Mouse (Mus musculus) erythroblast, adult 5-6 weeks (primary cell): ENCODE data around the gene Fchsd2. TPM values are rescaled to one million over a fixed set of nuclear protein-coding genes. Genes with fewer than 3 reads are reported as not detected.

Source experiments
- ATAC-seq: replicated peaks from 2 replicates; pipeline ENCODE4 v1.8.0; 2016; ENCODE audit warnings: moderate number of reproducible peaks, mild to moderate bottlenecking, moderate TSS enrichment, inconsistent platforms; ENCODE audit not compliant: poor library complexity, low FRiP score, severe bottlenecking
- total RNA-seq, 2 experiments: library from RNA; stranded (forward) in 1 of 2; stranded (reverse) in 1 of 2; fragments of 150-400 nt in 1 of 2; fragments of 200-764, 138-1000 nt in 1 of 2; gene quantifications; 2 replicates each; pipeline versions ENCODE4 v1.2.3 to v1.2.4; 2015 to 2017; ENCODE audit warnings: low replicate concordance in 2 of 2

Fchsd2 gene
- total RNA-seq, 2 experiments from 2014 or later: 6.7 to 12.8 TPM

DNA sequence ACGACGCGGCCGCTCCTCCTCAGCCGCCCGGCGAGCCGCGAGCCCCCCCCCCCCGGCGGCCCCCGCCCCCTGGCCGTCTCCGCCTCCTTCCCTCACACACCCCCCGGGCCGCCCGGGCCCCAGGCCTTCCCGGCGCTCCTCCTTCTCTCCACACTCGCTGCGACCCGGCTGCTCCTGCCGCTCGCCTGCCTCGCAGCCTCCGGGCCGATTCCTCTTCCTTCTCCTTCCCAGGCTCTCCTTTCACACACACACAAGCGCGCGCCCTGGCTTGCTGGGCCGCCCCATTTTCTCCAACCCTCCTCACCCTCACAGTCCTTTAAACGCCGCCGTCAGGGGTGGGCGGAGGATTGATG lies 16.0 kb downstream of the Fchsd2 start:
- peak; percentile 47 for ATAC-seq

DNA sequence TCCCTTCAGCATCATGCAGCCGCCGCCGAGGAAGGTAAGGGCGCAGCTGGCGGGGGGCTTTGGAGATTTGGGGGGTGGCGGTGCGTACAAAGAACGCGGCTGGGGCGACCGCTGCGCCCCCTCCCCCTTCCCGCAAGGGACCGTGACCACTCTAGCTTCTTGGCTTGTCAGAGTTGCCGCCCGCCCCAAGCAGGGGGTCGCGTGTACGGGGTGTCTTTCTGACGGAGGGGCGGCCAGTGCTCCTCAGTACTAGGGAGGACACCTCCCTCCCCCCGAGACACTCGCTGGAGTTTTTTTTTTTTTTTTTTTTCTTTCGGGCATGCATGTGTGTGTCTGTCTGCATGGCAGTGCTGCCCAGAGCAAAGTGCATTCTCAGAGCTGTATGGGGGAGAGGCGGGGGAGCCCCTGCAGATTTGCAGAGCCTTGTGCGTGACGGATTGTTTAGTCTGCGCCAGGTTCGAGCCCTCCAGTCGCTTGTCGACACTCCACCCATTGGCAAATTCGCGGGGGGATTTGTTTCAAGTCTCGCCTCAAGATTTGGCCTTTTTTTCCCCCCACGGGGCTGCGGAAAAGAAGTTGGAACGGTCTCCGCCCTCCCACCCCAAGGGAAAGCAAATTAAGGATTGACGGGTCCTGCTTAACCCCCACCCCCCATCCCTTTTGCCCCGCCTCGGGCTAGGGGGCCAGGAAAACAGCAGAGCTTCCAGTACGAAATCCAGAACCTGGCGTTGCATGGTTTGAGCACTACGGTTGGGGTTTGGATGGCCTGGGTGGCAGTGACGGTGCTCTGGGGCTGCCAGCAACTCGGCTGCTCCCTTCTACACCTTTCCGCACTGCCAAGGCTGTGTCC lies 16.6 kb downstream of the Fchsd2 start:
- ATAC-seq: no peak

DNA sequence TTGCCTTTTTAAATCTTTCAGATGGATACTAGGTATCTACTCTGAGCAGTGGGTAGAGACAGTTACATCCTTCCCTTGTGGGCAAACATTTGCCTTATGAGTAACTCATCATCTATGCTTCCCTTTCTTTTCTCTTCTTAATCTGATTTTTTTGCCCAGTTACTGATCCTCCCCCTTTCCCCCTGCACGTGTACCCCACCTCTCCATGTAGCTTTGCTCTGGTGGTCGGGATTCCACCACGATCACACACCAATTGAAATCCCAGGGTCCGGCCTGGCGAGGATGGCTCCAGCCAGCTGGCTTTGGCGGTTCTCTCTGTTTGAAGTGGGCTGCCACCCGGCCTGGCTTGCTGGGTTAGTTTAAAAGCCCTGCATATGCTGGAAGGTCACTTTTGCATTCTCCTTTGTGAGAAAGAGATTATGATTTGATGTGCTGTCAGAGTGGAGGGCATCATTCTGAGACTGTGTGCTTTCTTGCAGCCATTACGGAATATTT lies 17.2 kb downstream of the Fchsd2 start:
- ATAC-seq: no peak

DNA sequence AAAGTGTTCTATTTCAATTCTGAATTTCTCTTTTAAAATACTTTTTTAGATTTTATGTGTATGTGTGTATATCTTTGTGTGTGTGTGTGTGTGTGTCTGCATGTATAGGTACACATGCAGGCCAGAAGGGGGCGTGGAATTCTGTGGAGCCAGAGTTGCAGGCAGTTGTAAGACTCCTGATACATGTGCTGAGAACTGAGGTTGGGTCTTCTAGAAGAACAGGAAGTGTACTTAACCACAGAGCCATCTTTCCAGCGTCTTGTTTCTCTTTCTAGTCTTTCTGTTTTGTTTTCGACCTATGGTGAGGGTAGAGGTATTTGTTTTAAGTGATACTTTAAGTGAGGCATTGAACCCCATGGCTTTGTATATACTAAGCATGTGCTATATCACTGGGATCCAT lies 20.7 kb downstream of the Fchsd2 start:
- no peak for ATAC-seq

DNA sequence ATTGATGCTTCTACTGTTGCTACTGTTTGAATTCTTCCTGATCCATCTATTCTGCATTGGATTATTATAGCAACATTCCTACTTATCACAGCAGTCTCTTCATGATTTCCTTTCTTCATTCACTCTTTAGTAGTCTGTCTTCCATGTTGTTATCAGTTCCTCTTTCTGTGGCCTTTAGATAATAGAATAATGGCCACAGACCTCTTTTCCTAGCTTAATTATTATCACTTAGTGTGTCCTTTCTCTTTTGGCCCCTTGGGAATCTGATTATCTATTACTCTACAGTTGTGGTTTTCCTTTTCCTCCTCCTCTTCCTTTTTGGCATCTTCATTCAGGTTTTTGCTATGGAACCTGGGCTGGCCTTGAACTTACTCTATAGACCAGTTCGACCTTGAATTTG lies 21.7 kb downstream of the Fchsd2 start:
- ATAC-seq: no peak

DNA sequence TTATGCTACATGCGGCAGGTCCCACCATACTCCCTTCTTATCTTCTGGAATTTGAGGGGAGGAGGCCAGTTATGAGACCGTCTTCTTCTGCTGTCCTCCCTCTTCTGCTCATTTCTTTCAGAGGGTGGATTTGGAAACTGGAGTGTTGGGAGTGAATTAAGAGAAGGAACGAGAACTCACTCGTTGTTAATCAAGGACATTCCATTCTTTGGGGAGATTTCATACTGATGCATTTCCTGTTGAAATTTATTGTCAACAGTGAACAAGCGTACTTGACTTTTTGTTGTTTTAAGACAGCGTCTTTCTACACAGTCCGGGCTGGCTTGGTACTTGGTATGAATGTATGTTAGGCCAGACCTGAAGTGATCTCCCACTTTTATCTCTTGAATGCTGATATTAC lies 26.7 kb downstream of the Fchsd2 start:
- ATAC-seq: no peak

DNA sequence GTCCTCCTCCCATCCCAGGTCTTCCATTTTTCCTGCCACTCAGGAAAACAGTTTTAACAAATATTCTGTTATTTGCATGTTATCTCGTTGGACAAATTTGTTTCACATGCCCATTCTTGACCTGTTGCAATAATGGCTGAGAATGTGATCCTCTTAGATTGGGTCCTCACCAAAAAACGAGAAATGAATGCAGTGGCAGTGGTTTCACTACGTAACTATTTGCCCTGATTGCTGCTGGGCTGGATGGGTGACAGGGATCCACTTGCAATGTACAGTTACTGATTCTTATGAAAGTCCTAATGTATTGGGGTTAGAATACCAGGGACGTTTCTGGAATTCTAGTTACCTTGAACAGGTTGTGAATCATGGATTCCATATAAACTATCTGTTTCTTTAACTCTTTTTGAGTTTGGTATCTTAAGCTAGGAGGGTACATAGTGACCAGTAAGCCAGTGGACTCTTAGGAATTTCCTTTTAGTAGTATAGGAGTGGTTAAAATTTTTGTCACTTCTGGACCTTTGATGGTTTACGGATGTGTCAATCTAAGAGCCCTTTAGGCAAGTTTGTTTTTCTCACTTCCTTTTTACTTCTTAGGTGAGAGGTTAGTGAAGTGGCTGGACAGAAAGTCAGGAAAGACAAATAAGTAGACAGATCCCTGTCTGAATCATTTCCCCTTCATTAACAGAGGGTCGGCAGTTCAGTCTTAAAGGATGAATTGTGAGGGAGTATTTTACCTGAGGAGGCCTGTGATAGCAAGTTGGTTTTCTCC lies 31.1 kb downstream of the Fchsd2 start:
- ATAC-seq: no peak

DNA sequence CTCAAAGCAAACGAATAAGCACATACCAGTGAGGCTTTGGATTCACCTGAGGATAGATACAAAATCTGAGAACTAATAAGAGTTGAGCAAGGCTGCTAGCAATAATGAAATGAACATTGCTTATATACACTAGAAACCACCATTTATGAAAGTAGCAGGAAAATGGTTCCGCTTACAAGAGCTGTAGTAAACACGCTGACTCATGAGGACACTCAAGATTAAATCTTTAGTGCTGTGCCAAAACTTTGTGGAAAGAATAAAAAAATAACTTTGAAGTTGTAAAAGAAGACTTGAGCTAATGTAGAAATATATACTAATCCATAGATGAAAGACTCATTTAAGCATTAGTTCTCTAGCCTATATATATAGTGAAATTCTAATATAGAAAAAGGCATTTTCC lies 35.1 kb downstream of the Fchsd2 start:
- no peak for ATAC-seq

DNA sequence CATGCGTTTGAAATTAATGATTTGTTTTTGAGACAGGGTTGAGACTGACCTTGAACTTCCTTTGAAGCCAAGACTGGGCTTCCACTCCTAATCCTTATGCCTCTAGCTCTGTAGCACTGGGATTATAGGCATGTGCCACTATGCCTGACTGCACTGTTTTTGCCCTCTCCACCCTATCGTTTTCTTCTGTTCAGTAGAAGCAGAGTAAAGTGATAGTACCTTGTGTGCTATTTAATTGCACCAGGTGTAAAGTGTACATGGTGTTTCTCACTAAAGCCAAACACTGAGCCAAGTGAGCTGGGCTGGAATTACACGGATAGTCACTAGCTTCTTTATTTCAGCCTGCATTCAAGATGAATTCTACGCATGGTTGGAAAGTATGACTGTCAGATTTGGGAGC lies 35.9 kb downstream of the Fchsd2 start:
- ATAC-seq: 0 out of 2 replicates have a peak, but pooled peaks have one; percentile 50

DNA sequence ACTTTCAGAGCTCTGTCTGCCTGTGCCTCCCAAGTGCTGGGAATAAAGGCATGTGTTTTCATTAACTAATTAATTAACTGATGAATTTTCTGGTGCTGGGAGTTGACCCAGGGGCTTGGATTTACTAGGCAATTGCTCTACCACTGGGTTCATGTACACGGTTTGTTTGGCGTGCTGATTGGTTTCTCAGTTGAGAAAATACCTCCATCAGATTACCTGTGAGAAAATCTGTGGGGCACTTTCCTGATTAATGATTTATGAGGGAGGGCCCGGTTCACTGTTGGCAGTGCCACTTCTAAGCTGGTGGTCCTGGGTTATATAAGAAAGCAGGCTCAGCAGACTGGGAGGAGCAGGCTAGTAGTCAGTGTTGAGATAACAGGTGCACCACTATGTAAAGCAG lies 38.0 kb downstream of the Fchsd2 start:
- ATAC-seq: no peak

DNA sequence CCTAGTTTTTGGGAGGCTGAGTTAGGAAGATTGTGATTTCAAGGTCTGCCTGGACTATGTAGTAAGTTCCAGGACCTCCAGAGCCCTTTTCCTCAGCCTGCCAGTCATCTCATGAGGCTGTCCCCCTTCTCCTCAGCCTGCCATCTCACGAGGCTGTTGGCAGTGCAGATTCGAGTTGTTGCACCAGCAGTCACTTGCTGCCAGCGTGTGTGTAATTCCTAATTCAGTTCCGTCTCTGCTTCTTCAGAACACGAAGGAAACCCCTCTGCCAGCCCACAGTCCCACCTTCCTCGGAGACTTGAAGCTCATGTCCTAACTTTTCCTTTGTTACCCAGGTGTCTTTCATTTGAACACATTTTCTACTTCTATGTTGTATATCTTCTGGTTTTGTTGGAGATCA lies 38.6 kb downstream of the Fchsd2 start:
- no peak for ATAC-seq

DNA sequence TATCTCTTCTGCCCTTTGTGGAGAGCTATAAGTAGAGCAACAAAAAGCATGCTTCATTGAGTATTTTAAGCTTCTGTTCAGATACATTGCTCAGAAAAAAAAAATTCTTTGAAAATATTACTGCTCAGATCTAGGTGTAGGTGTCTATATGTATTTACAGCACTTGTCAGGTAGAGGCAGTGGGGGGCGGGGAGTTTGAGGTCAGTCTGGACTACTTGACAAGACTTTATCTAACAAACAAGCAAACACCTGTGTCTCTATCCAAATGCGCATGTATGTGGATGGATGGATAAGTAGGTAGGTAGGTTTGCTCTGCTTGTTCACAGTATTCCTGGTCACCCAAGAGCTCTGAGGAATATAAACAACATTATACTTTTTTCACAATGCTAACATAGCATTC lies 40.9 kb downstream of the Fchsd2 start:
- ATAC-seq: 0 out of 2 replicates have a peak, but pooled peaks have one; percentile 34

DNA sequence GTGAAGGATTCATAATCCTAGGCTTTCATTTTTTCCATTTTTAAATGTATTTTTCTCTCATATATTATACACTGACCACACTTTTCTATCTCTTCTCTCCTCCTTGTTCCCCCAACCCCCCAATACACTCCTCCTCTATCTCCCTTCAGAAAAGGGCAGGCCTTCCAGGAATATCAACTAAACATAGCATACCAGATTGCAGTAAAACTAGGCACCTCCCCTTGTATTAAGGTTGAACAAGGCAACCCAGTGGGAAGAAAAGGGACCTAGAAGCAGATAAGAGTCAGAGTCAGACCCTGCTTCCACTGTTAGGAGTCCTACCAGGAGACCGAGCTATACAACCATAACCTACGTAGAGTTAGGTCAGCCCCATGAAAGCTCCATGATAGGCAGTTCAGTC lies 41.5 kb downstream of the Fchsd2 start:
- ATAC-seq: no peak

DNA sequence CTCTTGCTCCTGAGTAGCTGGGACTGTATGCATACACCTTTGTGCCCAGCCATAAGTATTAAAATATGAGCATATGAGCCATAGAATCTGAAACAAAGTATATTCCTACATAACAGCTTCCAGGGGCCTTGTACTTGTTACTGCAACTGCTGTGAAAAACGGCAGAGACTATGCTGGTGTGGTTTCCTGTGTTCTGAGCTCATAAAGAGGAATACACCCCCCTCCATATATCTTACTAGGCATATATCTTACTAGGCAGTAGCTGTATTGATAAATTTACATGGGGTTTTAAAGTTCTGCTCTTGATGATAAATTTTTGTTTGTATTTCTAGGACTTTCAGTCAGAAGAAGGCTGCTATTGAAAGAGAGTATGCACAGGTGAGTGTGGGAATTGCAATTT lies 46.2 kb downstream of the Fchsd2 start:
- no peak for ATAC-seq

DNA sequence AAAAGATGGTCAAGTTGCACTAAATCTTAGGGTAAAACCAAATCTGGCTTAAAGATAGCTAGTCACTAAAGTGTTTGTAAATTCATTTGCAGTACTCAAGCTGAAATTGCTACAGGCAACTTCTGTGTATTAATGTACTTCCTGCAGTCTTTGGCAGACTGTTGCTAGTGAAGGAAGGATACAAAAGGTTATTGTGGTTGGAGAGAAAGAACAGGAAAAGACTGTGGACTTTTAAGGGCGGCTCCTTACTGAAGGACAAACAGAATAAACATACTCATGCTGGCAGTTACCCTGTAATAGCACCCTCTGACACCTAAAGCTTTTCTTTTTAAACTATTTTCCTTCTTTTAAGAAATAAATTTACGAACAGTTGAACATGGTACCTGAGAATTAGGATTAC lies 50.2 kb downstream of the Fchsd2 start:
- ATAC-seq: no peak

DNA sequence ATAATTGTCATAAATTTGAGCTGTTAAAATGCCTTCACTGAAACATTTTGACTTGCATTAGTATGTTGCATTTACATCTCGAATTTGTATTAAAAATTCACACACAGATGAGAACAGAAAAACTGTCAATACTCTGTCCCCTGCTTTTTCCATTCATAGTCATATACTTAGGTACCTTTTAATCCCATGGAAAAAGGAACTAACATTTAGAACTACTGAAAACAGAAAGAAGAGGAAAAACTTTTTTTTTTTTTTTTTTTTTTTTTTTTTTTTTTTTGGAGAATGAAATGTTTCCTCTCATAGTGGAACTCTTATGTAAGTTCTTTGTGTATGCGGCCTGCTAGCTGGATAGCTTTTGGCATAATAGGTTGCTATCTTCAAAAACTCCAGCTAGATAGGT lies 51.6 kb downstream of the Fchsd2 start:
- no peak for ATAC-seq

DNA sequence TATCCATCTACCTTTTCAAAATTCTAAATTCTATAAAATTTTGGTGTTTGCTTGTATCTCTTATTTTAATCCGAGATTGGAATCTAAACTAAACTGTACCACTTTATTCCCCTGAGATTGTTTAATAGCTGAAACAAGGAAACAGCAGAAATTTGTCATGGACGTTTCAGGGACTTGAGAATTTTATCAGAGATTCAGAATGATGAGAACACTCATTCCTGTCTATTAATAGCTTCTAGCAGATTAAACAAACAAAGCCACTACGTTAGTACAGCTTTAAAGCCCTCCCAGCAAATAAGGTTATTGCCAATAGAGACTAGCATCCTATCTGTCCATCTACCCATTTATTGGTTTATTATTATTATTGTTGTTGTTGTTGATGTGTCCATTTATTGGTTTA lies 56.4 kb downstream of the Fchsd2 start:
- no peak for ATAC-seq

DNA sequence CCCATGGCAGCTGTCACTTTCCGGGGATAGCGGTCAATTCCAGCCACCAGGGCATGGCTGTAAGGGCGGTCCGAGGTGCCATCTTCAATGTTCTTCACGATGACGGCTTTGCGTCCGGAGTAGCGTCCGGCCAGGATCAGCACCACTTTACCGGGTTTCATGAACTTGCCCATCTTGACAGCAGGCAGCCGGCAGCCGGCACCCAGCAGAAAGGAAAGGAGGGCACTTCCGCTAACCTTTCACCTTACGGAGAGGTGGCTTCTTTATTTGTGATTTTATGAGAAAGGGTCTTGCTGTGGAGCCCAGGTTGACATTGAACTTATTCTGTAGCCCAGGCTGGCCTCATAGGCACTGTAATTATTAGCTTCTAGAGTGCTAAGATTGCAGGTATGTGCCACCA lies 62.2 kb downstream of the Fchsd2 start:
- ATAC-seq: peak; percentile 83

DNA sequence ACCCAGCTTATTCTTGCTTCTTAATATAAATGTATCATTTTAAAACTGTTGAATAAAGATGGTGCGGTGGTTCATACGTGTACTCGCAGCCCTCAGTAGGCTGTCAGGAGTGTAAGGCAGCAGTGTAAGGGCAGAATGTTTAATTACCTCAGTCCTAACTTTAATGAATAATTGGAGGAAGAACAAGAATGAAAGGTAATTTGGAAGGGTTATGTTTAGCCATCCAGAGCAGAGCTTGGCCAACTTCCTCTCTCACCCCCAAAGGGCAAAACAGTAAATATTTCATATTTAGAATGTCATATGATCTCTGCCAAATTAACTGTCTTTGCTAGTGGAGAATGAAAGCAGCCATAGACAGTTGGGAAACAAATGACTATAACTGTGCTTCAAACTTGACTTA lies 62.6 kb downstream of the Fchsd2 start:
- ATAC-seq: no peak

DNA sequence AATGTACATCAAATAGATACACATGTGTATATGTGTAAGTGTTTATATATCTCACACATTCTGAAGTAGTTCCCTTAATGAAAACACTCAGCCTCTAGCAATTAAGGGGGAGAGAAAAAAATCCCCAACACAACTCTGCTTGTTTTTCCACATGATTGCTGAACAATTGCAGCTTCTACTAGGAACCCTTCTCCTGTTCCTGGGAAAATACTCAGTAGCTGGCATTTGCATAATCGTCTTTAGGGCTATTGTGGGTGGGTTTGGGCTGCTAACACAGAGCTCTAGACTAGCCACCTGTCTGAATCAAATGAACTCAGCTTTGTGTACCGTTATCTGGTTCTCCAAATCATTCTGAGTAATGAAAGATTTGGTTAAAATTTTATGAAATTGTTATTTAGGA lies 67.6 kb downstream of the Fchsd2 start:
- no peak for ATAC-seq

DNA sequence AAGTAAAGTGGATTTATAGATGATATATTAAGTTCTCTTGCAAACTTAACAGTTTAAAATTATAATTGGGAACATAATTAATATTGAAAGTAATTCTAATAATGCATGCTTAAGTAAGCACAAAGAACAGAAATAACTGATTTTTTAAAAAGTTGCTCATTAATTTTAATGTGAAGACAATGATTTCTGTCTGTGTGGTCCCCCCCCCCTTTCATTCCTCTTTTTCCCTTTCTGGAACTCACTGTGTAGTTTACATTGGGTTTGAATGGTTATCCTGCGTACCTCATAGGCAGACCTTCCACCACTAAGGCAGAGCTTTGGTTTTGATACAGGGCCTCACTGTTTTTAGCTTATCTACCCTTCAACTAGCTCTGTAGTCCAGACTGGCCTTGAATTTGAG lies 70.1 kb downstream of the Fchsd2 start:
- ATAC-seq: no peak
